Mouse (Mus musculus) myocyte (in vitro differentiated cells): Measurements from ENCODE around the gene Rnaseh2a.

ENCODE experiments used
- MYOG ChIP-seq, 3 experiments: IDR thresholded peaks; one replicate each; pipeline ENCODE4 v1.6.1; 2011; ENCODE audit warnings: control low read depth in 2 of 3, low read depth in 2 of 3, mild to moderate bottlenecking in 2 of 3; ENCODE audit not compliant: insufficient read length in 2 of 3, control insufficient read depth in 1 of 3, insufficient read depth in 1 of 3
- POLR2A ChIP-seq: IDR thresholded peaks from one replicate; pipeline ENCODE4 v1.6.1; 2011; ENCODE audit warnings: low read depth, mild to moderate bottlenecking, control low read depth, moderate library complexity; ENCODE audit not compliant: insufficient read length
- POLR2AphosphoS2 ChIP-seq: IDR thresholded peaks from one replicate; pipeline ENCODE4 v1.6.1; 2011; ENCODE audit warnings: low read depth, control low read depth; ENCODE audit not compliant: insufficient read length

DNA sequence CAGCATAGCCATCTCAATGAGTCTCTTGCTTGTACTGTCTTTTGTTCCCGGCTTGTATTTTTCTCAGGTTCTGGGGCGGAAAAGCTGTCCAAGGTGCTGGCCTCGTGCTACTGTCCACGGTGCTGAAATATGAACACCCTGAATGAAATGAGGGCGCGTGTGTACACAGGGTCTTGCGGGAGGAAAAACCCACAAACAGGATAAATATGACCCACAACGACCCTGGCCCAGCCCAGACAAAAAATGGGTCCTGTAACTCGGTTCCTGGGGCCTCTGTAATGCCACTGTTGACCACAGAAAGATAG lies 22.4 kb downstream of the Rnaseh2a start:
- TF ChIP-seq POLR2A (no peak), POLR2AphosphoS2 (no peak), MYOG (IDR thresholded peaks at IDR 0.05; ENCODE audit: control insufficient read depth in 1 of 3, insufficient read depth in 1 of 3, insufficient read length in 2 of 3, low read depth in 2 of 3) (no peak)
